Mouse (Mus musculus): Measurements from ENCODE around the gene Smap1. TPM values are rescaled to one million over a fixed set of nuclear protein-coding genes. Genes with fewer than 3 reads are reported as not detected.

Smap1 gene
- polyA plus RNA-seq, 1 experiment, result 143 TPM

- Histone ChIP-seq H3K4me3 (ENCODE audit: insufficient read depth, low read length) (no peak overlapping the region), H3K4me1 (ENCODE audit: control insufficient read depth, insufficient read depth, low read length) (peaks cover 1% of the 10 kb centered on the region), H3K27ac (ENCODE audit: insufficient read depth, low read length) (no peak overlapping the region)
- no peak for TF ChIP-seq CTCF (IDR thresholded peaks at IDR 0.05; ENCODE audit: extremely low read depth, insufficient read depth, low read length)
- TF ChIP-seq POLR2A (IDR thresholded peaks at IDR 0.05; ENCODE audit: extremely low read depth, insufficient read depth, low read length), result no peak
Measured at GRCm38 (mm10) chr1:23923779-23924708, 1.9 kb upstream of the Smap1 start.

- TF ChIP-seq CTCF (IDR thresholded peaks at IDR 0.05; ENCODE audit: extremely low read depth, insufficient read depth, low read length) (no peak), POLR2A (IDR thresholded peaks at IDR 0.05; ENCODE audit: extremely low read depth, insufficient read depth, low read length) (no peak)
- Histone ChIP-seq H3K27ac (ENCODE audit: insufficient read depth, low read length) (peak overlapping the region; percentile 93; the same call in 1 of the 2 replicates), H3K4me3 (ENCODE audit: insufficient read depth, low read length) (peak overlapping the region; percentile 96), H3K4me1 (ENCODE audit: control insufficient read depth, insufficient read depth, low read length) (peaks cover 3% of the 10 kb centered on the region)
Measured at GRCm38 (mm10) chr1:23922530-23922884, 390 bp upstream of the Smap1 start.

GRCm38 (mm10) chr1:23920275-23920674 lies 1.8 kb downstream of the Smap1 start:
- TF ChIP-seq POLR2A (IDR thresholded peaks at IDR 0.05; ENCODE audit: extremely low read depth, insufficient read depth, low read length) (no peak), CTCF (IDR thresholded peaks at IDR 0.05; ENCODE audit: extremely low read depth, insufficient read depth, low read length) (no peak)
- Histone ChIP-seq H3K4me1 (ENCODE audit: control insufficient read depth, insufficient read depth, low read length) (peaks cover 6% of the 10 kb centered on the region), H3K4me3 (ENCODE audit: insufficient read depth, low read length) (peak overlapping the region; percentile 27), H3K27ac (ENCODE audit: insufficient read depth, low read length) (no peak overlapping the region)

- TF ChIP-seq POLR2A (IDR thresholded peaks at IDR 0.05; ENCODE audit: extremely low read depth, insufficient read depth, low read length) (no peak), CTCF (IDR thresholded peaks at IDR 0.05; ENCODE audit: extremely low read depth, insufficient read depth, low read length) (no peak)
- Histone ChIP-seq H3K27ac (ENCODE audit: insufficient read depth, low read length) (no peak overlapping the region), H3K4me1 (ENCODE audit: control insufficient read depth, insufficient read depth, low read length) (peaks cover 6% of the 10 kb centered on the region), H3K4me3 (ENCODE audit: insufficient read depth, low read length) (no peak overlapping the region)
Measured at GRCm38 (mm10) chr1:23919086-23919485, 3.0 kb downstream of the Smap1 start.

GRCm38 (mm10) chr1:23915483-23915882 lies 6.6 kb downstream of the Smap1 start:
- TF ChIP-seq POLR2A (IDR thresholded peaks at IDR 0.05; ENCODE audit: extremely low read depth, insufficient read depth, low read length) (no peak), CTCF (IDR thresholded peaks at IDR 0.05; ENCODE audit: extremely low read depth, insufficient read depth, low read length) (no peak)

GRCm38 (mm10) chr1:23912988-23913387 lies 9.1 kb downstream of the Smap1 start:
- no peak for TF ChIP-seq POLR2A (IDR thresholded peaks at IDR 0.05; ENCODE audit: extremely low read depth, insufficient read depth, low read length)
- no peak for TF ChIP-seq CTCF (IDR thresholded peaks at IDR 0.05; ENCODE audit: extremely low read depth, insufficient read depth, low read length)
- H3K27ac ChIP-seq (ENCODE audit: insufficient read depth, low read length), result no peak overlapping the region
- H3K4me3 ChIP-seq (ENCODE audit: insufficient read depth, low read length), result no peak overlapping the region
- H3K4me1 ChIP-seq (ENCODE audit: control insufficient read depth, insufficient read depth, low read length), result peaks cover 6% of the 10 kb centered on the region

More at GRCm38 (mm10) chr1:23915483-23915882, 6.6 kb downstream of the Smap1 start:
- Histone ChIP-seq H3K4me3 (ENCODE audit: insufficient read depth, low read length) (no peak overlapping the region), H3K27ac (ENCODE audit: insufficient read depth, low read length) (no peak overlapping the region), H3K4me1 (ENCODE audit: control insufficient read depth, insufficient read depth, low read length) (peaks cover 6% of the 10 kb centered on the region)

GRCm38 (mm10) chr1:23906082-23906481 lies 16.0 kb downstream of the Smap1 start:
- no peak for TF ChIP-seq POLR2A (IDR thresholded peaks at IDR 0.05; ENCODE audit: extremely low read depth, insufficient read depth, low read length)
- TF ChIP-seq CTCF (IDR thresholded peaks at IDR 0.05; ENCODE audit: extremely low read depth, insufficient read depth, low read length), result no peak
- H3K4me1 ChIP-seq (ENCODE audit: control insufficient read depth, insufficient read depth, low read length), result peaks cover 2% of the 10 kb centered on the region
- H3K4me3 ChIP-seq (ENCODE audit: insufficient read depth, low read length), result no peak overlapping the region
- no peak overlapping the region for H3K27ac ChIP-seq (ENCODE audit: insufficient read depth, low read length)

GRCm38 (mm10) chr1:23903340-23903739 lies 18.8 kb downstream of the Smap1 start:
- Histone ChIP-seq H3K4me1 (ENCODE audit: control insufficient read depth, insufficient read depth, low read length) (peaks cover 1% of the 10 kb centered on the region), H3K4me3 (ENCODE audit: insufficient read depth, low read length) (no peak overlapping the region), H3K27ac (ENCODE audit: insufficient read depth, low read length) (no peak overlapping the region)
- TF ChIP-seq CTCF (IDR thresholded peaks at IDR 0.05; ENCODE audit: extremely low read depth, insufficient read depth, low read length) (no peak), POLR2A (IDR thresholded peaks at IDR 0.05; ENCODE audit: extremely low read depth, insufficient read depth, low read length) (no peak)

GRCm38 (mm10) chr1:23902736-23903135 lies 19.4 kb downstream of the Smap1 start:
- H3K27ac ChIP-seq (ENCODE audit: insufficient read depth, low read length), result no peak overlapping the region
- H3K4me3 ChIP-seq (ENCODE audit: insufficient read depth, low read length), result no peak overlapping the region
- peaks cover 1% of the 10 kb centered on the region for H3K4me1 ChIP-seq (ENCODE audit: control insufficient read depth, insufficient read depth, low read length)
- TF ChIP-seq CTCF (IDR thresholded peaks at IDR 0.05; ENCODE audit: extremely low read depth, insufficient read depth, low read length) (no peak), POLR2A (IDR thresholded peaks at IDR 0.05; ENCODE audit: extremely low read depth, insufficient read depth, low read length) (no peak)

GRCm38 (mm10) chr1:23899647-23900020 lies 22.5 kb downstream of the Smap1 start:
- no peak for TF ChIP-seq POLR2A (IDR thresholded peaks at IDR 0.05; ENCODE audit: extremely low read depth, insufficient read depth, low read length)
- no peak for TF ChIP-seq CTCF (IDR thresholded peaks at IDR 0.05; ENCODE audit: extremely low read depth, insufficient read depth, low read length)
- no peak overlapping the region for H3K4me3 ChIP-seq (ENCODE audit: insufficient read depth, low read length)
- H3K27ac ChIP-seq (ENCODE audit: insufficient read depth, low read length), result no peak overlapping the region
- H3K4me1 ChIP-seq (ENCODE audit: control insufficient read depth, insufficient read depth, low read length), result peaks cover 5% of the 10 kb centered on the region
